8 mouse cellular contexts compared by ENCODE assay signal in genomic region chr2:79370711-79371312, GRCm38 (mm10).
DNase-seq lines count a peak whose midpoint lies in the region; ATAC-seq and TF ChIP-seq lines count a peak whose summit lies in the region.
"Had no signal": no experiment of that assay in that cellular context is flagged by ENCODE, and none has a peak within 500 bp of the region (broad histone marks: within the 10 kb centered on the region; RNA-seq: fewer than 3 reads in every experiment).

No protein-coding gene starts in this region.

- H3K36me3 ChIP-seq in midbrain, postnatal 0 days (ENCODE audit: insufficient read depth, low read length): no peaks in the 10 kb centered on the region
- H3K36me3 ChIP-seq in limb, embryonic 10.5 days: no peaks in the 10 kb centered on the region
- H3K36me3 ChIP-seq: limb, embryonic 15.5 days had no signal

- TF ChIP-seq CTCF in lung, adult 2 months (IDR thresholded peaks at IDR 0.05; ENCODE audit: insufficient read depth, low read length): no peak
- TF ChIP-seq CTCF in midbrain, postnatal 0 days (IDR thresholded peaks at IDR 0.05): no peak

- no peaks in the 10 kb centered on the region for H3K4me1 ChIP-seq in lung, adult 2 months (ENCODE audit: control insufficient read depth, insufficient read depth, low read length)
- H3K4me1 ChIP-seq in midbrain, postnatal 0 days (ENCODE audit: insufficient read depth, low read length): no peaks in the 10 kb centered on the region
- peaks cover 5% of the 10 kb centered on the region; the same call in 1 of the 2 replicates for H3K4me1 ChIP-seq in limb, embryonic 10.5 days
- H3K4me1 ChIP-seq: limb, embryonic 15.5 days had no signal

- ATAC-seq in midbrain, postnatal 0 days (ENCODE audit: low FRiP score): no peak

- peak; percentile 14 for DNase-seq in lung, postnatal 25 days (ENCODE audit: low spot score)
- DNase-seq in lung, adult 2 months: no peak
- peak; percentile 51 for DNase-seq in brain, adult 2 months (ENCODE audit: low read depth, low spot score)
- peak; percentile 8 to 14 for DNase-seq in heart, postnatal 14 days
- DNase-seq in thymus, postnatal 25 days: peak; percentile 39
- DNase-seq in midbrain, postnatal 0 days (ENCODE audit: low spot score): no peak
- DNase-seq in limb, embryonic 10.5 days (ENCODE audit: low spot score): no peak

- H3K4me3 ChIP-seq in lung, adult 2 months (replicated peaks; ENCODE audit: extremely low read depth, low read depth, low read length): no peak overlapping the region
- H3K4me3 ChIP-seq in midbrain, postnatal 0 days (ENCODE audit: low read depth, low read length): no peak overlapping the region
- no peak overlapping the region for H3K4me3 ChIP-seq in limb, embryonic 10.5 days
- H3K4me3 ChIP-seq: limb, embryonic 15.5 days had no signal

- no peak for TF ChIP-seq POLR2A in lung, adult 2 months (IDR thresholded peaks at IDR 0.05; ENCODE audit: borderline replicate concordance, extremely low read depth, low read depth, low read length)

- H3K9ac ChIP-seq in midbrain, postnatal 0 days (replicated peaks; ENCODE audit: low read length, poor library complexity, severe bottlenecking): no peak overlapping the region
- H3K9ac ChIP-seq: limb, embryonic 15.5 days had no signal

- H3K9me3 ChIP-seq in midbrain, postnatal 0 days (ENCODE audit: low read length): no peaks in the 10 kb centered on the region
- no peaks in the 10 kb centered on the region for H3K9me3 ChIP-seq in limb, embryonic 10.5 days (replicated peaks)
- H3K9me3 ChIP-seq: limb, embryonic 15.5 days had no signal

- H3K27me3 ChIP-seq in midbrain, postnatal 0 days (ENCODE audit: insufficient read depth, low read length): no peaks in the 10 kb centered on the region
- no peaks in the 10 kb centered on the region for H3K27me3 ChIP-seq in limb, embryonic 10.5 days (ENCODE audit: low read depth, poor library complexity, severe bottlenecking)
- H3K27me3 ChIP-seq: limb, embryonic 15.5 days had no signal

- 65% methylated on average over 9 of the region's 9 CpGs for WGBS in lung, adult 2 months
- 86% methylated on average over 9 of the region's 9 CpGs for WGBS in midbrain, postnatal 0 days
- 90% methylated on average over 9 of the region's 9 CpGs for WGBS in limb, embryonic 10.5 days

- no peak overlapping the region for H3K27ac ChIP-seq in midbrain, postnatal 0 days (ENCODE audit: low read depth, low read length)
- H3K27ac ChIP-seq in limb, embryonic 10.5 days: no peak overlapping the region
- H3K27ac ChIP-seq: limb, embryonic 15.5 days had no signal

- intact Hi-C loops in heart, postnatal 14 days (cut with DNase I): loop anchor here (10.0 kb wide), 1 partner anchor 274 kb away; no protein-coding TSS in a partner anchor

- H3K4me2 ChIP-seq in midbrain, postnatal 0 days (ENCODE audit: low read depth, low read length, poor library complexity, severe bottlenecking): no peak overlapping the region
- H3K4me2 ChIP-seq: limb, embryonic 15.5 days had no signal

Comparison
In these comparisons a context has a peak if more than half of its experiments do, and no peak if none do; other contexts are left out.
1. DNase-seq: peak in lung, postnatal 25 days (single experiment), brain, adult 2 months (single experiment), heart, postnatal 14 days (2 of 2) and thymus, postnatal 25 days (single experiment); none in lung, adult 2 months (single experiment), midbrain, postnatal 0 days (single experiment) and limb, embryonic 10.5 days (single experiment).